Mouse (Mus musculus) heart, adult 2 months (tissue): ENCODE measurements at regions not wholly inside any gene's neighbourhood (a gene's known extent, or its start where the extent isn't known, plus 50 kb on each side); places are given as distances from the start of the nearest gene placed in this dataset.

Source experiments
- CTCF ChIP-seq: fragments of 200-600 bp; IDR thresholded peaks from 2 replicates; pipeline ENCODE4 v1.8.1; 2022; ENCODE audit warnings: antibody characterized with exemption, mild to moderate bottlenecking, moderate library complexity
- POLR2A ChIP-seq: fragments of 200-500 bp; IDR thresholded peaks from 2 replicates; pipeline ENCODE4 v1.6.1; 2011; ENCODE audit warnings: mild to moderate bottlenecking, low read depth, low read length, control low read depth; ENCODE audit not compliant: insufficient read depth

GRCm38 (mm10) chr14:104649980-104650379, 127.5 kb upstream of the Rnf219 start:
- TF ChIP-seq POLR2A (no peak), CTCF (no peak)
